10 mouse cellular contexts compared by ENCODE assay signal in the genomic region with DNA sequence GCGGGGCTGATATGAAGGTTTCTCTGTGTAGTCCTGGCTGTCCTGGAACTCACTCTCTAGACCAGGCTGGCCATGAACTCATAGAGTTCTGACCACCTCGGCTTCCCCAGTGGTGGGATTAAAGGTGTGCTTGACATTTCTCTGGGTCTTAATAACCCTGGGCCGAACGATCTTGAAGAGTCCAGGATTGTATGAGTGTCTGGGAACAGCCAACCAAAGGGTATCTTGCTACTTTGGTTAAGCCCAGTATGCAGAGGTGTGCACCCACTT. TPM values are rescaled to one million over a fixed set of nuclear protein-coding genes. Genes with fewer than 3 reads are reported as not detected.
DNase-seq lines count a peak whose midpoint lies in the region; ATAC-seq and TF ChIP-seq lines count a peak whose summit lies in the region.
"Had no signal": no experiment of that assay in that cellular context is flagged by ENCODE, and none has a peak within 500 bp of the region (broad histone marks: within the 10 kb centered on the region; RNA-seq: fewer than 3 reads in every experiment).

No protein-coding gene starts in this region.

- no peaks in the 10 kb centered on the region for H3K27me3 ChIP-seq in kidney, postnatal 0 days (ENCODE audit: insufficient read depth, low read length)
- H3K27me3 ChIP-seq in intestine, embryonic 16.5 days (replicated peaks; ENCODE audit: control insufficient read depth, insufficient read depth, low read length), result no peaks in the 10 kb centered on the region
- H3K27me3 ChIP-seq in neural tube, embryonic 12.5 days (replicated peaks), result peaks cover 2% of the 10 kb centered on the region; the same call in 1 of the 2 replicates
- H3K27me3 ChIP-seq: Patski had no signal

- TF ChIP-seq POLR2A in embryonic fibroblast, embryonic 13.5 days (IDR thresholded peaks at IDR 0.05; ENCODE audit: low read depth, low read length), result no peak

- TF ChIP-seq CTCF in kidney, postnatal 0 days (IDR thresholded peaks at IDR 0.05; ENCODE audit: low read depth), result no peak
- no peak for TF ChIP-seq CTCF in embryonic fibroblast, embryonic 13.5 days (IDR thresholded peaks at IDR 0.05; ENCODE audit: borderline replicate concordance, insufficient read depth, low read length)

- peaks cover 30% of the 10 kb centered on the region for H3K4me1 ChIP-seq in kidney, postnatal 0 days (replicated peaks; ENCODE audit: insufficient read depth, low read length)
- peaks cover 3% of the 10 kb centered on the region; the same call in 1 of the 2 replicates for H3K4me1 ChIP-seq in embryonic fibroblast, embryonic 13.5 days (ENCODE audit: control insufficient read depth, insufficient read depth, low read length)
- peaks cover 24% of the 10 kb centered on the region for H3K4me1 ChIP-seq in intestine, embryonic 16.5 days (ENCODE audit: control insufficient read depth, insufficient read depth, low read length)
- peaks cover 26% of the 10 kb centered on the region for H3K4me1 ChIP-seq in neural tube, embryonic 12.5 days

- DNase-seq in kidney, postnatal 0 days (ENCODE audit: low spot score), result no peak
- no peak for DNase-seq in kidney, postnatal 10 days
- DNase-seq in urinary bladder, postnatal 4 days (ENCODE audit: low spot score in 2 of 2), result no peak
- no peak for DNase-seq in layer of hippocampus, postnatal 14 days (ENCODE audit: low spot score in 2 of 2)
- no peak for DNase-seq in layer of hippocampus, postnatal 36 days

- H3K4me3 ChIP-seq in kidney, postnatal 0 days (replicated peaks; ENCODE audit: low read depth, low read length), result no peak overlapping the region
- no peak overlapping the region for H3K4me3 ChIP-seq in embryonic fibroblast, embryonic 13.5 days (ENCODE audit: insufficient read depth, low read length)
- H3K4me3 ChIP-seq in intestine, embryonic 16.5 days (ENCODE audit: low read length), result peak overlapping the region; percentile 41
- 0 out of 2 replicates have a peak overlapping the region, but pooled peaks have one; percentile 30 for H3K4me3 ChIP-seq in neural tube, embryonic 12.5 days

- H3K9ac ChIP-seq in kidney, postnatal 0 days (ENCODE audit: low read depth, low read length), result peak overlapping the region; percentile 67
- peak overlapping the region; percentile 74 for H3K9ac ChIP-seq in intestine, embryonic 16.5 days (ENCODE audit: low read depth, low read length)
- H3K9ac ChIP-seq in neural tube, embryonic 12.5 days, result peak overlapping the region; percentile 47; the same call in 1 of the 2 replicates

- H3K9me3 ChIP-seq in kidney, postnatal 0 days (replicated peaks; ENCODE audit: low read length), result no peaks in the 10 kb centered on the region
- H3K9me3 ChIP-seq in intestine, embryonic 16.5 days (ENCODE audit: control insufficient read depth, low read length), result no peaks in the 10 kb centered on the region
- no peaks in the 10 kb centered on the region for H3K9me3 ChIP-seq in neural tube, embryonic 12.5 days

- H3K36me3 ChIP-seq in kidney, postnatal 0 days (ENCODE audit: insufficient read depth, low read length), result no peaks in the 10 kb centered on the region
- H3K36me3 ChIP-seq in intestine, embryonic 16.5 days (ENCODE audit: control insufficient read depth, insufficient read depth, low read length), result no peaks in the 10 kb centered on the region
- H3K36me3 ChIP-seq in neural tube, embryonic 12.5 days, result no peaks in the 10 kb centered on the region

- H3K4me2 ChIP-seq in kidney, postnatal 0 days (ENCODE audit: low read length), result peak overlapping the region; percentile 54
- peak overlapping the region; percentile 57 for H3K4me2 ChIP-seq in intestine, embryonic 16.5 days (ENCODE audit: low read depth, low read length)
- peak overlapping the region; percentile 59 for H3K4me2 ChIP-seq in neural tube, embryonic 12.5 days (replicated peaks)

- peak overlapping the region; percentile 81 for H3K27ac ChIP-seq in kidney, postnatal 0 days
- H3K27ac ChIP-seq in embryonic fibroblast, embryonic 13.5 days (ENCODE audit: insufficient read depth, low read length), result peak overlapping the region; percentile 90
- H3K27ac ChIP-seq in intestine, embryonic 16.5 days (ENCODE audit: low read length), result peak overlapping the region; percentile 88
- no peak overlapping the region for H3K27ac ChIP-seq in neural tube, embryonic 12.5 days
- H3K27ac ChIP-seq: macrophage had no signal

- ATAC-seq in kidney, postnatal 0 days (replicated peaks; ENCODE audit: low FRiP score, low read depth), result no peak
- ATAC-seq in intestine, embryonic 16.5 days, result no peak
- ATAC-seq in neural tube, embryonic 12.5 days (ENCODE audit: low FRiP score, low read depth), result peak; percentile 15; the same call in 1 of the 2 replicates

- WGBS in kidney, postnatal 0 days, result 65% methylated on average over 4 of the region's 4 CpGs
- WGBS in intestine, embryonic 16.5 days, result 51% methylated on average over 4 of the region's 4 CpGs
- 70% methylated on average over 4 of the region's 4 CpGs for WGBS in neural tube, embryonic 12.5 days

RNA-seq across cellular contexts. Expression of a gene that starts 0.2 kb away (rescaled TPM):
- 28.2 and 28.4 TPM in 2 replicates for polyA plus RNA-seq in kidney, postnatal 0 days (2015; fragmentation: Nextera tagmentation; extraction: Ambion mirVana)
- polyA plus RNA-seq in embryonic fibroblast, embryonic 13.5 days (2011; ENCODE audit: insufficient read length, low read depth, missing spikeins), result 43.5 and 77.1 TPM in 2 replicates
- polyA plus RNA-seq in intestine, embryonic 16.5 days (2015; fragmentation: Nextera tagmentation; extraction: Ambion mirVana), result 24.0 and 25.5 TPM in 2 replicates
- 7.1 and 8.7 TPM in 2 replicates for polyA plus RNA-seq in neural tube, embryonic 12.5 days (2016; fragmentation: Nextera tagmentation; extraction: Ambion mirVana)
- 10 to 100 TPM; 10.8 to 12.0 TPM for total RNA-seq in layer of hippocampus, postnatal 14 days (2021)
- total RNA-seq in layer of hippocampus, postnatal 36 days (2021), result 1 to 10 TPM; 3.5 to 4.4 TPM

RNA-seq across cellular contexts. Expression of a gene that starts 13.1 kb away (rescaled TPM):
- polyA plus RNA-seq in kidney, postnatal 0 days (2015; fragmentation: Nextera tagmentation; extraction: Ambion mirVana), result 0.17 and 0.28 TPM in 2 replicates
- not detected in 2 replicates for polyA plus RNA-seq in embryonic fibroblast, embryonic 13.5 days (2011; ENCODE audit: insufficient read length, low read depth, missing spikeins)
- 0.23 and 0.24 TPM in 2 replicates for polyA plus RNA-seq in intestine, embryonic 16.5 days (2015; fragmentation: Nextera tagmentation; extraction: Ambion mirVana)
- 0.18 and 0.24 TPM in 2 replicates for polyA plus RNA-seq in neural tube, embryonic 12.5 days (2016; fragmentation: Nextera tagmentation; extraction: Ambion mirVana)
- 10 to 100 TPM; 22.9 to 23.9 TPM for total RNA-seq in layer of hippocampus, postnatal 14 days (2021)
- 10 to 100 TPM; 21.6 to 25.1 TPM for total RNA-seq in layer of hippocampus, postnatal 36 days (2021)
- polyA plus RNA-seq: macrophage had no signal

RNA-seq across cellular contexts. Expression of a gene that starts 36.3 kb away (rescaled TPM):
- polyA plus RNA-seq in kidney, postnatal 0 days (2015; fragmentation: Nextera tagmentation; extraction: Ambion mirVana), result 0.55 and 1.1 TPM in 2 replicates
- 0.25 TPM in 1 of 2 replicates, not detected in the other for polyA plus RNA-seq in embryonic fibroblast, embryonic 13.5 days (2011; ENCODE audit: insufficient read length, low read depth, missing spikeins)
- polyA plus RNA-seq in intestine, embryonic 16.5 days (2015; fragmentation: Nextera tagmentation; extraction: Ambion mirVana), result 1.8 and 2.1 TPM in 2 replicates
- not detected in 2 replicates for polyA plus RNA-seq in neural tube, embryonic 12.5 days (2016; fragmentation: Nextera tagmentation; extraction: Ambion mirVana)
- total RNA-seq in layer of hippocampus, postnatal 14 days (2021), result under 1 TPM; 0.07 to 0.12 TPM
- total RNA-seq in layer of hippocampus, postnatal 36 days (2021), result under 1 TPM; 0.17 to 0.18 TPM

RNA-seq across cellular contexts. Expression of a gene that starts 41.2 kb away (rescaled TPM):
- 7.0 and 8.8 TPM in 2 replicates for polyA plus RNA-seq in kidney, postnatal 0 days (2015; fragmentation: Nextera tagmentation; extraction: Ambion mirVana)
- polyA plus RNA-seq in embryonic fibroblast, embryonic 13.5 days (2011; ENCODE audit: insufficient read length, low read depth, missing spikeins), result 0.37 and 2.2 TPM in 2 replicates
- polyA plus RNA-seq in intestine, embryonic 16.5 days (2015; fragmentation: Nextera tagmentation; extraction: Ambion mirVana), result 19.9 and 25.1 TPM in 2 replicates
- 7.7 and 9.0 TPM in 2 replicates for polyA plus RNA-seq in neural tube, embryonic 12.5 days (2016; fragmentation: Nextera tagmentation; extraction: Ambion mirVana)
- total RNA-seq in layer of hippocampus, postnatal 14 days (2021), result 1 to 10 TPM; 2.5 to 3.5 TPM
- total RNA-seq in layer of hippocampus, postnatal 36 days (2021), result 1 to 10 TPM; 2.0 to 2.7 TPM
- polyA plus RNA-seq: Patski had no signal

Comparison
In these comparisons a context has a peak if more than half of its experiments do, and no peak if none do; other contexts are left out.
1. H3K4me3 ChIP-seq: peak in intestine, embryonic 16.5 days (single experiment) and neural tube, embryonic 12.5 days (single experiment); none in kidney, postnatal 0 days (single experiment) and embryonic fibroblast, embryonic 13.5 days (single experiment).
2. Peak in every context shown above with its lines, with median percentiles within 50 percentile points of each other: H3K4me2 ChIP-seq and H3K9ac ChIP-seq.